Mouse (Mus musculus) testis, adult 2 months (tissue): ENCODE data around the gene Gm3646.

Source experiments
- CTCF ChIP-seq: fragments of 200-500 bp; IDR thresholded peaks from 2 replicates; pipeline ENCODE4 v1.5.1; 2012; ENCODE audit warnings: low read depth, mild to moderate bottlenecking, inconsistent platforms, low read length, moderate library complexity; ENCODE audit not compliant: control insufficient read depth, insufficient read depth, insufficient replicate concordance
- POLR2A ChIP-seq: fragments of 200-500 bp; IDR thresholded peaks from 2 replicates; pipeline ENCODE4 v1.6.1; 2012; ENCODE audit warnings: low read depth, mild to moderate bottlenecking, inconsistent platforms, low read length, moderate library complexity; ENCODE audit not compliant: control insufficient read depth

GRCm38 (mm10) chr1:39846031-39846550 is 41.0 kb upstream of the Gm3646 start:
- TF ChIP-seq CTCF = no peak
- TF ChIP-seq POLR2A = no peak
